Comparison of ENCODE assay signal across 31 mouse cellular contexts in the genomic region with DNA sequence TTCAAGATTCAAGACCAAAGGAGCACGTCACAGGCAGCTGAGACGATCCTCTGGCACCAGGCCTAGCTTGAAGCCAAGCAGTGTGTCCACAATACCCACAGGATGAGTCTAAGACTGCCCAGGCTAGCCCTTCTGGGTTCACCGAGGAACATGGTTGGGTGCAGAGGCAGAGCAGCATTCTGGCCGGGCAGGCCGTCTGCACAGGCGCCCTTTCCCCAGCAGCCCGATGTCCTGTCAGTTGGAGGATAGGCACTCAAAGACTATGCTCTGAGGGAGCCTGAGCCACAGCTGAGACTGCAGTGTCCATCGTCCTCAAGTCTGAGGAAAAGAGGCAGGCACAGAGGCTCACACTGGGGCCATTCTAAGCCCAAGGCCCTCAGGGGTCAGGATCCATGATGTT. TPM values are rescaled to one million over a fixed set of nuclear protein-coding genes. Genes with fewer than 3 reads are reported as not detected.
"Had no signal": no experiment of that assay in that cellular context is flagged by ENCODE, and none has a peak within 500 bp of the region (broad histone marks: within the 10 kb centered on the region; RNA-seq: fewer than 3 reads in every experiment).

No protein-coding gene starts in this region.

- DNase-seq: left cerebral cortex, postnatal 4 days; liver; liver, embryonic 13.5 days; liver, postnatal 0 days; lung, adult 18-20 months; lung, adult 2 months; lung, embryonic 14.5 days; lung, postnatal 10 days; lung, postnatal 14 days; lung, postnatal 36 days; lung, postnatal 4 days; midbrain, embryonic 14.5 days had no signal

- H3K4me1 ChIP-seq: limb, embryonic 10.5 days; limb, embryonic 12.5 days; limb, embryonic 13.5 days; limb, embryonic 15.5 days; liver, embryonic 12.5 days; liver, embryonic 13.5 days; lung, embryonic 15.5 days; midbrain, embryonic 12.5 days; midbrain, embryonic 13.5 days; neural tube, embryonic 12.5 days had no signal

- H3K4me3 ChIP-seq: left cerebral cortex, adult 2 months; limb, embryonic 10.5 days; limb, embryonic 12.5 days; limb, embryonic 13.5 days; limb, embryonic 15.5 days; liver, embryonic 12.5 days; liver, embryonic 13.5 days; liver, embryonic 15.5 days; lung, embryonic 15.5 days; megakaryocyte, embryonic 14.5 days; midbrain, embryonic 10.5 days; midbrain, embryonic 12.5 days; midbrain, embryonic 13.5 days; myocyte; neural tube, embryonic 12.5 days had no signal

- H3K27ac ChIP-seq: left cerebral cortex, adult 2 months; limb, embryonic 10.5 days; limb, embryonic 12.5 days; limb, embryonic 13.5 days; limb, embryonic 15.5 days; liver, embryonic 12.5 days; liver, embryonic 13.5 days; liver, embryonic 14.5 days; liver, embryonic 15.5 days; lung, embryonic 15.5 days; macrophage; midbrain, embryonic 10.5 days; midbrain, embryonic 12.5 days; midbrain, embryonic 13.5 days; neural tube, embryonic 12.5 days had no signal

- ATAC-seq: liver, embryonic 12.5 days; liver, postnatal 0 days; lung, postnatal 0 days; midbrain, embryonic 13.5 days; midbrain, embryonic 16.5 days had no signal

- H3K9ac ChIP-seq: limb, embryonic 12.5 days; limb, embryonic 13.5 days; limb, embryonic 15.5 days; liver, embryonic 12.5 days; liver, embryonic 13.5 days; liver, embryonic 14.5 days; liver, embryonic 15.5 days; liver, postnatal 0 days; lung, embryonic 14.5 days; lung, embryonic 15.5 days; midbrain, embryonic 12.5 days; midbrain, embryonic 13.5 days; neural tube, embryonic 12.5 days had no signal

- H3K9me3 ChIP-seq: limb, embryonic 10.5 days; limb, embryonic 12.5 days; limb, embryonic 13.5 days; limb, embryonic 15.5 days; liver, embryonic 12.5 days; liver, embryonic 13.5 days; liver, embryonic 15.5 days; lung, embryonic 15.5 days; megakaryocyte, embryonic 14.5 days; midbrain, embryonic 10.5 days; midbrain, embryonic 12.5 days; midbrain, embryonic 13.5 days; neural tube, embryonic 12.5 days had no signal

- H3K27me3 ChIP-seq: limb, embryonic 12.5 days; limb, embryonic 13.5 days; limb, embryonic 15.5 days; liver, embryonic 12.5 days; liver, embryonic 13.5 days; liver, embryonic 15.5 days; lung, embryonic 15.5 days; midbrain, embryonic 12.5 days; midbrain, embryonic 13.5 days; neural tube, embryonic 12.5 days had no signal

- H3K4me2 ChIP-seq: limb, embryonic 12.5 days; limb, embryonic 13.5 days; limb, embryonic 15.5 days; liver, embryonic 11.5 days; liver, embryonic 12.5 days; liver, embryonic 13.5 days; liver, embryonic 15.5 days; lung, embryonic 14.5 days; lung, embryonic 15.5 days; midbrain, embryonic 12.5 days; midbrain, embryonic 13.5 days; neural tube, embryonic 12.5 days had no signal

RNA-seq across cellular contexts. Expression of gene Bik, which starts 20.5 kb away (rescaled TPM):
- polyA plus RNA-seq: macrophage had no signal
